Mouse (Mus musculus) brain, embryonic 14.5 days (tissue): Measurements from ENCODE around the gene Mettl9. TPM values are rescaled to one million over a fixed set of nuclear protein-coding genes. Genes with fewer than 3 reads are reported as not detected.
A peak's percentile ranks its signal among the peaks of the same experiment; 100 is the strongest.
"Not testable (repeated sequence)": the region's sequence is repeated elsewhere in the genome, so short reads cannot be mapped to it uniquely, and the experiment has no call there.

Source experiments
- DNase-seq: peaks from one replicate; pipeline ENCODE4 v3.0.0-alpha.2; 2011; ENCODE audit warnings: low read depth
- CTCF ChIP-seq: fragments of 200-500 bp; IDR thresholded peaks from 2 replicates; pipeline ENCODE4 v1.5.1; 2012; ENCODE audit warnings: inconsistent platforms, mild to moderate bottlenecking, moderate library complexity, borderline replicate concordance; ENCODE audit not compliant: insufficient read depth, insufficient read length; ENCODE audit errors: extremely low read depth
- POLR2A ChIP-seq: fragments of 200-500 bp; IDR thresholded peaks from 2 replicates; pipeline ENCODE4 v1.6.1; 2012; ENCODE audit warnings: mild to moderate bottlenecking, inconsistent platforms, borderline replicate concordance; ENCODE audit not compliant: poor library complexity, insufficient read depth, insufficient read length, severe bottlenecking; ENCODE audit errors: extremely low read depth
- polyA plus RNA-seq: library from polyadenylated mRNA; depleted of rRNA; stranded (reverse); fragments of >200 nt; gene quantifications from 2 replicates; pipeline ENCODE4 v1.2.3, GENCODE M21; 2012

The Mettl9 gene
- polyA plus RNA-seq, 1 experiment = 103 TPM

DNA sequence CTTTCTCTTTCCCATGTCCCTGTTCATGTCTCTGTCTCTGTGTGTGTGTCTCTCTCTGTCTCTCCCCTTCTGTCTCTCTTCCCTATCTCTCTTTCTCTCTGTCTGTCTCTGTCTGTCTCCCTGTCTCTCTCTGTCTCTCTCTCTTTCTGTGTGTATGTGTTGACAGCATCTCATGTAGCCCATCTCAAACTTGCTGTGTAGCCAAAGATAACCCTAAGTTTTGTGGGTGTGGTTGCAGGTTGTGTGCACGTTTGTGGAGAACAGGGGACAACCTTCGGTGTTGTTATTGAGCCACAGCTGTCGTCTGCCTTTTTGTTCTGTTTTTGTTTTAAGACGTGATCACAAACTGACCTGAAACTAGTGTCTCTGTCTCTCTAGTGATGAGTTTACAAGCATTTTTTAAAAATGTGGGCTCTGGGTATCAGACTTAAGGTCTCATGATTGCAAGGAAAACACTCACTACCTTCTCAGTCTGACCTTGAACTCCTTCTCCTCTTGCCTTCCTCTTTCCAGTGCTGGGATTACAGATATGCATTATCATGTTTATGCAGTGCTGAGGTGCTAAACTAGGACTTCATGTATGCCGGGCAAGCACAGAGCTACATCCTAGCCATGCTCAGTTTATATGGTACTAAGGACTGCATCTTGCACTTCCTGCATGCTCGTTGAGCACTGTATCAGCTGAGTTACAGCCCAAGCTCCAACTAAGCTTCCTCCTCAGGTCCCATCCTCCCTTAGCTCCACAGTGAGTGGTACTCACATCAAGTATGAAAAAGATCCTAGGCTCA is 8.8 kb upstream of the Mettl9 start:
- TF ChIP-seq POLR2A = no peak
- no peak for TF ChIP-seq CTCF
- no peak for DNase-seq

DNA sequence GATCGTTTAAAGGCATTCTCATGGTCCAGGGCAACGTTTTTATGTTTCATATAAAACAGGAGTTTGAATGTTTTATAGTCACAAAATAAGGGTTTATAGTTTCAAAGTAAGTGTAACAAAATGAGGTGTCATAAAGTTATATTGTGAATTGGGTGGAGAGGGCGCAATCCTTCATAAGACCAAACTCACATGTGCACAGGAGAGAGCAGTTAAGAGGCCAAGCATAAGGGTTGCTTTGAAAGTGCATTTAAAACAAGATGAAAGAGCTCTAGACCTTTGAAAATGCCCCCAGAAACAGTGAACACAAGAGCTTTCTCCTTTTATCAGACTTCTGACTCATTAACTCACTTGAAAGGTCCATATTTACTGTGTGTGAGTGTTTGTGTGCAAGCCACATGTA is 7.9 kb upstream of the Mettl9 start:
- no peak for DNase-seq
- no peak for TF ChIP-seq POLR2A
- no peak for TF ChIP-seq CTCF

DNA sequence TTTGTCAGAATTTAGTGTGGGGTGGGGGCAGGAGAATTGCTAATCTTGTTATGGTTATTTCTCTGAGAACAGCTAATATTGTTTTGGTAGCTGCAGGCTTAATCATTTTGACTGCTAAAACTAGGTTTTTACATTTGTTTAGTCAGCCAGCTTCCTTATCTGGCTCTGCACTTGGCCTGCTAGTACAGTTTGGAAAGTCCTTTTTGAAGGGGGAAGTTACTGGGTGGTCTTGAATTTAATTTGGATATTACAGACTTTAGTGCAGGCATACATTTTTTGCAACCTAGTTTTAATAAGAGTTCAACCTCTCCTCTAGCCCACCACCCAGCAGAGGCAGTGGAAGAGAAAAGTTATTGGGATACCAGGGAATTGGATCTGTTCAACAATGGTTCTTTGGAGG is 4.3 kb upstream of the Mettl9 start:
- not testable (repeated sequence) for DNase-seq

DNA sequence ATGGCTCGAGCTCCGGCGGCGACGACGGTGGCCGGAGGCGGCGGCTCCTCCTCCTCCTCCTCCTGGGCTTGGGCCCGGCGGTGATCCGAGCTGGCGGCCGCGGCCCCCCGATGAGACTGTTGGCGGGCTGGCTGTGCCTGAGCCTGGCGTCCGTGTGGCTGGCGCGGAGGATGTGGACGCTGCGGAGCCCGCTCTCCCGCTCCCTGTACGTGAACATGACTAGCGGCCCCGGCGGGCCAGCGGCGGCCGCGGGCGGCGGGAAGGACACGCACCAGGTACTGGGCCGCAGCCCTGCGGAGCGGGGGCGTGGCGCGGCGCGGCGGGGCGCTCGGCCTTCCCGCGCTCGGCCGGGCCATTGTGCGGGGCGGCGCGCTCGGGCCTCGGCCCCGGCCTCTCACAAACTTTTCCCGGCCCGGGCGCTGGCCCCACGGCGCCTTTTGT is 476 bp downstream of the Mettl9 start:
- TF ChIP-seq POLR2A (peak; percentile 35), CTCF (no peak)
- DNase-seq = no peak

DNA sequence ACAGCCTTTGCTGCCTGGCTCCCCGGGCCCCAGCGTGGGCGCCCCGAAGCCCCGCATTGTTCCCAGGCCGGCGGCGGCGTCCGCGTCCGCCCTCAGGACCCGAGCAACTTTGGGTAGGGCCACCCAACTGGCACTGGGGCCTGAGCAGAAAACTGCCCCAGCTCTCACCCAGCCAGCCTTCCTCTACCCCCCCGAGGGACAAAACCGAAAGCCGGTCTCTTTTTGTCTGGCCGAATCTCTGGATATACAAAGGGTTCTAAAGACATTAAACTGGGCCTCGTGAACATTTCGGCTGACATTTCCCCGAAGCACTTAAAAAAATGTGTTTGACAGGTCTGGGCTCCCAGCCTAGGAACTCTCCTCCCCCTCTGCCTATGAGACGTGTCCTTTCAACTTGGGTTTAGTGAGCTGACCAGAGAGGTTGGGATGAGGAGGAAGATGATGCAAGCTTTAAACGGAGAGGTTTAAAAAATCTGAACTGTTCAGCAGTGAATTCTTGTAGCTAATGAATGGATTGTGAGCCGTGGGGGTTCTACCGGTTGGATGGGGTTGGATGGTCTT is 996 bp downstream of the Mettl9 start:
- no peak for TF ChIP-seq CTCF
- TF ChIP-seq POLR2A = no peak
- peak; percentile 79 for DNase-seq

DNA sequence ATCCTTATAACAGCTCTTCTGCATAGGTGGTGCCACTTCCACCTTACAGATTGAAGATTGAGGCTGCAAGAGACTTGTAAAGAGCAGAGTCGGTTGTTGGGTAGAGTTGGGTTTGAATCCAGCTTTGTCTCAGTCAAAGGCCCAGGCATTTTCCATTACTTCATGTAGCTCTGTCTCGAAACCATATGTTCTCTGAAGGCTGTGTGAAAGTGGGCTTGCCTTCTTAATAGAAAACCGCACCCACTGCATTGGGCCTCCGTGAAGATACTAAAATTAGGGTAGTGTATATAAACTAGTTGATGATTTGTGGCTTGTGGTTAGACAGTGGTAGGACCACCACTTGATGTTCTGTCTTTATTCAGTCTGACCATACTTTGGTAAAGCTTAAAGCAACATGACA is 6.3 kb downstream of the Mettl9 start:
- no peak for DNase-seq
- TF ChIP-seq POLR2A = no peak
- TF ChIP-seq CTCF = no peak

DNA sequence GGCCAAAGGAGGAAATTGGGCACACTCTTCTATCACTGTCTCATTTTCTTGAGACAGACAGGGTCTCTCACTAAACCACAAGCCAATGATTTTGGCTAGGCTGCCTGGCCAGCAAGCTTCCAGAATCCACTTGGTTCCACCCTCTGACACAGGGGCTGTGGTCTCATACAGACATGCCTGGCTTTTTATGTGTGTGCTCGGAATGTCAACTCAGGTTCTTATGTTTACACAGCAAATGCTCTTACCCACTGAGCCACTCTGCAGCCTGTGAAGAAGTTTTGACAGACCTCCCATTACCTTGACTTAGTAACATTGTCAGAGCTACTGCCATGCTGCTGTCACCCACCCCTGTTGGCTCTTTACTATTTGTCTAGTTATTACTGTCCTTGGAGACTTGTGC is 7.7 kb downstream of the Mettl9 start:
- DNase-seq = no peak
- TF ChIP-seq CTCF = no peak
- TF ChIP-seq POLR2A = no peak

DNA sequence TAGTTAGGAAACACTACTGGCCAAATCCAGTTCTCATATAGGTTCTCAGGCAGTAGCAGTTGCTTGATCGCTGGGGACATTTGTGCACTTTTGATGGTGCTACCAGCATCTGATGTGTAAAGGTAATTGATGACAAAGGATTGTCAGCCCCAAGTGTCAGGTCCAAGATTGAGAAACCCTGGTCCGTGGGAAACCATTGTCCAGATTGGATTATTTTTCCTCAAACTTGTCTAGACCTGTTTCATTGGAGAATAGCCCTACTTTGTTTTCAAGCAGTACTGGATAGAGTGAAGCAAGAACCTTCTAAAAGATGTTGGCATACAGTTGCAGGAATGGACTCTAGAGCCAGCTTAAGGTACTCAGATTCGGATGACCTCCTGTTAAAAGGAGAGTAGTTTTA is 8.8 kb downstream of the Mettl9 start:
- TF ChIP-seq CTCF (no peak), POLR2A (no peak)
- no peak for DNase-seq

DNA sequence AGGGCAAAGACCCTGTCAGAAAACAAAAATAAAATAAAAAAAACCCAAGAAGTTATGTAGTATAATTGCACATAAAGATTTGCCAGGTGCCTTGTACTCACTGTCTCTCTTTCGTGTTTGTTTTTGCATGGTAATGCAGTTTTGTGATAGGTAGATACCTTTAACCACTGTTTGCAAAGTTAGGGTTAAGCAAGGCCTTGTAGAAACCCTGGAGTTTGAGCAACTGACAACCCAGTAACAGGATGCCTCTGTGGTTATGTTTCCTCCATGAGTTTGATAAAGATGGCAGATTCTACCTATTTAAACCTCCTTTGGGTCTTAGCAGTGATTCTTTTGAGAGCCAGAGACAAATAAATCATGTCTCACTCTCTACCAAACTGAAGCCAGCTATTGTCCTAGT is 9.3 kb downstream of the Mettl9 start:
- no peak for DNase-seq
- TF ChIP-seq POLR2A (no peak), CTCF (no peak)

DNA sequence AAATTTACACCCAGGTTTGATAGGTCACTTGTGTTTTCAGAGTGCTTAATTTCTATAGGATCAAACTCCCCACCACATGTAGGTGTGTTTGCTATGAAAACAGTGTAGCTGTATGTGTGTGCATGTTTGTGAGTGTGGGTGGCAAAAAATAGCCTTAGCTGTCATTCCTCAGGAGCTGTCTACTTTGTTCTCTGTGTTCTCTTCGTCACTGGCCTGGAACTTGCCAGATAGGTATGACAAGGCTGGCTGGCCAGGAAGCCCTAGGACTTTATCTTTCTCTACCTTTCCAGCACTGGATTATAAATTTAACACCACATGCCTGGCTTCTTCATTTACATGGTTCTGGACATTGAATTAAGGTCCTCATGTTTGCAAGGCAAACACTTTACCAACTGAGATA is 10.0 kb downstream of the Mettl9 start:
- no peak for DNase-seq
- TF ChIP-seq POLR2A (no peak), CTCF (no peak)

DNA sequence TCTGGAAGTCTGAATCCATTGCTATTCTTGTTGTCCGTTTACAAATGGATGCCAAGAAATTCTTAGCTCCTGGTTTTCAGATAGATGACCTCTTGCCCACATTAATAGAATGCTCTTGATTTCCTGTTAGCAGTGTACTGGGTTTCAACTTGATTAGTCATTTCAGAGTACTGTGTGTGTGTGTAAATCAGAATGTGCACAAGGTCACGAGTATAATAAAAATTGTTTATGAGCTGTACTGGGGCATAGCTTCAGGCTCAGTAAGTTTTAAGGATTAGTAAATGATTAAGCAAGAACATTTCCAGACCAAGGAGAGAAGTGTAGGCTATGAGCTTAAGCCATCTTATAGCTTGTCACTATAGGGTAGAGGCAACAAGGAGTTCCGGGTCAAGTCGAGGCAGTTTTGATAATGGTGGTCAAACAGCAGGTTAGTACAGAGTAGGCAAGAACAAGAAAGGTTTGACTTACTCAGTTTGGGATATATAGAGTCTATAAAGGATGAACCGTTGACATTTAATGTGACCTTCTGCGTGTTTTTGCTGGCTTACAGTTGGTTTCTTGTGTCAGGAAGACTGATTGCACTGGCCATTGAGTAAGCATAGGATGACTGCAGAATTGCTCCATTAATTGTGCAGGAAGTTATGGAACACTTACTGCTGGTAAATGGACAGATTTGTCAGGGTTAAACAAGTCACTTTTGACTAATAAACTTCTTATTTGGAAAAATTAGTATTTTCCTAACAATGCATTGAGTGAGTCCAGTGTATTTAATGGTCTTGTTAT is 11.6 kb downstream of the Mettl9 start:
- no peak for DNase-seq
- TF ChIP-seq POLR2A (no peak), CTCF (no peak)

DNA sequence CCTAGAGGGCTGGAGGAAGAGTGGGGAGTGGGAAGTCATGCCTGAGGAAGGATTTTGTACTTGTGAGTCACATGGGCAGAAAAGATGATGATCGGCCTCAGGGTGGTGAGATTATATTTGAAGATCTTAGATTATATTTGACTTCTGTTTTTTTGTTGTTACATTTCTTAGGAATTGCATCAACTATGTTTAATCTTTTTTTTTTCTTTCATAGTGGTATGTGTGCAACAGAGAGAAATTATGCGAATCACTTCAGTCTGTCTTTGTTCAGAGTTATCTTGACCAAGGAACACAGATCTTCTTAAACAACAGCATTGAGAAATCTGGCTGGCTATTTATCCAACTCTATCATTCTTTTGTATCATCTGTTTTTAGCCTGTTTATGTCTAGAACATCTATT is 13.4 kb downstream of the Mettl9 start:
- TF ChIP-seq POLR2A (no peak), CTCF (no peak)
- no peak for DNase-seq
